Mouse (Mus musculus) mesoderm, embryonic 11.5 days (tissue): ENCODE measurements at regions not wholly inside any gene's neighbourhood (a gene's known extent, or its start where the extent isn't known, plus 50 kb on each side); places are given as distances from the start of the nearest gene placed in this dataset.

ENCODE experiments used
- DNase-seq: peaks from one replicate; pipeline ENCODE4 v3.0.0-alpha.2; 2012; ENCODE audit warnings: low read depth, low spot score

GRCm38 (mm10) chr13:97847561-97847960 lies 87.1 kb upstream of the Gm10260 start:
- no peak for DNase-seq

GRCm38 (mm10) chr13:97845148-97845547 lies 84.7 kb upstream of the Gm10260 start:
- no peak for DNase-seq

GRCm38 (mm10) chr13:97842801-97843200 lies 82.4 kb upstream of the Gm10260 start:
- DNase-seq: no peak

- no peak for DNase-seq
Measured at GRCm38 (mm10) chr13:97841503-97841902, 81.1 kb upstream of the Gm10260 start.

GRCm38 (mm10) chr13:97839617-97840308 lies 79.3 kb upstream of the Gm10260 start:
- no peak for DNase-seq

GRCm38 (mm10) chr13:97837443-97838000 lies 77.1 kb upstream of the Gm10260 start:
- DNase-seq: no peak

GRCm38 (mm10) chr13:97832448-97832847 lies 72.0 kb upstream of the Gm10260 start:
- DNase-seq: no peak

- no peak for DNase-seq
Measured at GRCm38 (mm10) chr13:97831839-97832238, 71.4 kb upstream of the Gm10260 start.

GRCm38 (mm10) chr13:97829558-97829957 lies 69.1 kb upstream of the Gm10260 start:
- no peak for DNase-seq

- peak; percentile 62 for DNase-seq
Measured at GRCm38 (mm10) chr13:97825801-97826576, 65.6 kb upstream of the Gm10260 start.

GRCm38 (mm10) chr13:97825361-97825760 lies 64.9 kb upstream of the Gm10260 start:
- DNase-seq: peak; percentile 44

- DNase-seq: peak; percentile 64
Measured at GRCm38 (mm10) chr13:97824071-97824716, 63.8 kb upstream of the Gm10260 start.

- no peak for DNase-seq
Measured at GRCm38 (mm10) chr13:97821630-97822029, 61.2 kb upstream of the Gm10260 start.

- DNase-seq: no peak
Measured at GRCm38 (mm10) chr13:97821011-97821410, 60.6 kb upstream of the Gm10260 start.

- no peak for DNase-seq
Measured at GRCm38 (mm10) chr13:97820401-97820800, 60.0 kb upstream of the Gm10260 start.

GRCm38 (mm10) chr13:97819036-97819435 lies 58.6 kb upstream of the Gm10260 start:
- no peak for DNase-seq

GRCm38 (mm10) chr13:97816923-97817322 lies 56.5 kb upstream of the Gm10260 start:
- no peak for DNase-seq
